Mouse (Mus musculus) large intestine, adult 2 months (tissue): ENCODE measurements around the gene Mttp. TPM values are rescaled to one million over a fixed set of nuclear protein-coding genes. Genes with fewer than 3 reads are reported as not detected.

Source experiments
- DNase-seq: peaks from one replicate; pipeline ENCODE4 v3.0.0-alpha.2; 2012; ENCODE audit warnings: low read depth, low spot score
- WGBS: fragments of 180-500 bp; shearing (Covaris S2); methylation state at CpG from one replicate; pipeline ENCODE4 v1.1.7; 2018; 5-methylcytosine and 5-hydroxymethylcytosine counted together
- polyA plus RNA-seq: library from polyadenylated mRNA; depleted of rRNA; stranded (reverse); fragments of >200 nt; gene quantifications from 2 replicates; pipeline ENCODE4 v1.2.3, GENCODE M21; 2012; rRNA removed

Mttp gene
- polyA plus RNA-seq, 1 experiment = 70.5 TPM

GRCm38 (mm10) chr3:138062673-138063072 is 82.1 kb downstream of the Mttp start:
- WGBS = 76% methylated on average over 4 of the region's 4 CpGs
- no peak for DNase-seq

GRCm38 (mm10) chr3:138061205-138061911 is 83.4 kb downstream of the Mttp start:
- no peak for DNase-seq
- WGBS = 77% methylated on average over 9 of the region's 9 CpGs

- WGBS = 91% methylated on average over 7 of the region's 7 CpGs
- DNase-seq = no peak
Observed at GRCm38 (mm10) chr3:138060429-138060828, 84.3 kb downstream of the Mttp start.

GRCm38 (mm10) chr3:138058226-138058625 is 86.5 kb downstream of the Mttp start:
- 40% methylated on average over 4 of the region's 4 CpGs for WGBS

GRCm38 (mm10) chr3:138056976-138057375 is 87.8 kb downstream of the Mttp start:
- 67% methylated on average over 7 of the region's 7 CpGs for WGBS

More at GRCm38 (mm10) chr3:138058226-138058625, 86.5 kb downstream of the Mttp start:
- DNase-seq = no peak

GRCm38 (mm10) chr3:138053969-138054368 is 90.8 kb downstream of the Mttp start:
- no peak for DNase-seq
- WGBS = 6% methylated on average over 4 of the region's 4 CpGs

More at GRCm38 (mm10) chr3:138056976-138057375, 87.8 kb downstream of the Mttp start:
- no peak for DNase-seq

- WGBS = 73% methylated on average over 3 of the region's 3 CpGs
- DNase-seq = no peak
Observed at GRCm38 (mm10) chr3:138051431-138051830, 93.3 kb downstream of the Mttp start.

- WGBS = 38% methylated on average over 11 of the region's 11 CpGs
Observed at GRCm38 (mm10) chr3:138050772-138051171, 94.0 kb downstream of the Mttp start.

GRCm38 (mm10) chr3:138049555-138049954 is 95.2 kb downstream of the Mttp start:
- WGBS = 80% methylated on average over 6 of the region's 6 CpGs
- no peak for DNase-seq

More at GRCm38 (mm10) chr3:138050772-138051171, 94.0 kb downstream of the Mttp start:
- no peak for DNase-seq

GRCm38 (mm10) chr3:138043316-138043715 is 101.5 kb downstream of the Mttp start:
- DNase-seq = no peak
- WGBS = 74% methylated on average over 7 of the region's 7 CpGs

GRCm38 (mm10) chr3:138041591-138042301 is 103.0 kb downstream of the Mttp start:
- no peak for DNase-seq
- WGBS = 73% methylated on average over 3 of the region's 3 CpGs

GRCm38 (mm10) chr3:138040938-138041337 is 103.8 kb downstream of the Mttp start:
- WGBS = 61% methylated on average over 2 of the region's 2 CpGs
- no peak for DNase-seq

Other genes starting within 250 kb of the Mttp start
- gene Lamtor3, start 226.5 kb downstream of the Mttp start, polyA plus RNA-seq = 25.4 and 29.1 TPM in 2 replicates
- 9.0 and 10.9 TPM in 2 replicates for gene Dapp1, start 163.4 kb downstream of the Mttp start, polyA plus RNA-seq
- gene 1110002E22Rik, start 79.9 kb downstream of the Mttp start, polyA plus RNA-seq = 0.02 and 0.04 TPM in 2 replicates
- 0.06 and 0.49 TPM in 2 replicates for gene Gm5105, start 77.6 kb downstream of the Mttp start, polyA plus RNA-seq
- gene Trmt10a, start 1.5 kb downstream of the Mttp start, polyA plus RNA-seq = 0.73 and 0.96 TPM in 2 replicates
- not detected in 2 replicates for gene 4930579F01Rik, start 48.9 kb upstream of the Mttp start, polyA plus RNA-seq
- 0.18 TPM in 1 of 2 replicates, not detected in the other for gene Adh7, start 72.8 kb upstream of the Mttp start, polyA plus RNA-seq
- gene Adh1, start 116.0 kb upstream of the Mttp start, polyA plus RNA-seq = 25.1 and 63.3 TPM in 2 replicates
- 8.5 and 52.6 TPM in 2 replicates for gene Adh6a, start 168.3 kb upstream of the Mttp start, polyA plus RNA-seq
- gene Adh6b, start 196.8 kb upstream of the Mttp start, polyA plus RNA-seq = not detected in 2 replicates